Mouse (Mus musculus) lung, adult 2 months (tissue): ENCODE measurements around the gene Chfr.

Experiments used
- CTCF ChIP-seq: fragments of 200-500 bp; IDR thresholded peaks from 2 replicates; pipeline ENCODE4 v1.5.1; 2011; ENCODE audit warnings: mild to moderate bottlenecking, low read length, control low read depth; ENCODE audit not compliant: insufficient read depth
- POLR2A ChIP-seq: fragments of 200-500 bp; IDR thresholded peaks from 2 replicates; pipeline ENCODE4 v1.6.1; 2011; ENCODE audit warnings: low read depth, mild to moderate bottlenecking, control low read depth, low read length, borderline replicate concordance; ENCODE audit errors: extremely low read depth

- no peak for TF ChIP-seq POLR2A
- no peak for TF ChIP-seq CTCF
Observed at GRCm38 (mm10) chr5:110100921-110101631, 34.6 kb upstream of the Chfr start.
